Mouse (Mus musculus): Measurements from ENCODE around the gene Hbb-bh2.

DNA sequence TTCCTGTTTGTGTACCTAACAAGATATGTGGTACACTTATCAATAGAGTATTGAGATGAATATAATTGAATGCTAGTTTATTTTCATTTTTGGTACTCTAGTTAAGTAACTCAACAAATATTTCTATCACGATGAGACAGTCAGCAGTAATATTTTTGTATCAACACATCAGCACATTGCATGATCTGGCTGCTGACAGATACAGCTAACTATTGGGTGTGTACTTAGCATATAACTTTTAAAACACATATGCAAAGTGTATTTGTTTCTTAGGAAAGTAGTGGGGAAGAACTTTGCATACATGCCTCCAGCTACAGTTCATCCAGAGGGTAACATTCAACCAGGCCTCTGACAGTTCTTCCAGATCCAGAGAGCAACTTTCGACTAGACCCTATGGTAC is 15.7 kb downstream of the Hbb-bh2 start:
- TF ChIP-seq CTCF (IDR thresholded peaks at IDR 0.05; ENCODE audit: extremely low read depth, insufficient read depth, insufficient read length, insufficient replicate concordance) = no peak
- TF ChIP-seq POLR2A (IDR thresholded peaks at IDR 0.05; ENCODE audit: low read depth, low read length) = no peak
